Mouse (Mus musculus) B cell, adult 67 days (primary cell): ENCODE data around the gene Mrpl36. TPM values are rescaled to one million over a fixed set of nuclear protein-coding genes. Genes with fewer than 3 reads are reported as not detected.

Experiments used
- total RNA-seq, 2 experiments: library from RNA; stranded (reverse); gene quantifications; 4 replicates each; pipeline ENCODE4 v1.2.4; 2023

Mrpl36 gene
- 10 to 100 TPM; 20.6 to 27.0 TPM for total RNA-seq

GRCm38 (mm10) chr13:73327827-73328698 is at the start of gene Mrpl36, which contains the start of gene Ndufs6:
Gene Mrpl36, plus strand, starts transcription at chr13:73328513.
Gene Ndufs6, minus strand, starts transcription at chr13:73328542.

Other genes with a start within 250 kb of the Mrpl36 start
- gene Irx4, start 68.0 kb upstream of the Mrpl36 start, total RNA-seq: not detected
- gene Ndufs6, start within 50 bp of the Mrpl36 start, total RNA-seq: 10 to 100 TPM; 44.8 to 49.6 TPM
- gene Lpcat1, start 138.7 kb downstream of the Mrpl36 start, total RNA-seq: 100 to 1,000 TPM; 133 to 134 TPM
- not detected for gene Slc6a3, start 208.2 kb downstream of the Mrpl36 start, total RNA-seq